Mouse (Mus musculus): ENCODE results near the gene Zfand4. TPM values are rescaled to one million over a fixed set of nuclear protein-coding genes. Genes with fewer than 3 reads are reported as not detected.
A peak's percentile ranks its signal among the peaks of the same experiment; 100 is the strongest.
"Not testable (repeated sequence)": the region's sequence is repeated elsewhere in the genome, so short reads cannot be mapped to it uniquely, and the experiment has no call there.

Zfand4 gene
- 12.7 and 12.9 TPM in 2 replicates for polyA plus RNA-seq (2014; fragmentation: Nextera tagmentation; extraction: Ambion mirVana)

DNA sequence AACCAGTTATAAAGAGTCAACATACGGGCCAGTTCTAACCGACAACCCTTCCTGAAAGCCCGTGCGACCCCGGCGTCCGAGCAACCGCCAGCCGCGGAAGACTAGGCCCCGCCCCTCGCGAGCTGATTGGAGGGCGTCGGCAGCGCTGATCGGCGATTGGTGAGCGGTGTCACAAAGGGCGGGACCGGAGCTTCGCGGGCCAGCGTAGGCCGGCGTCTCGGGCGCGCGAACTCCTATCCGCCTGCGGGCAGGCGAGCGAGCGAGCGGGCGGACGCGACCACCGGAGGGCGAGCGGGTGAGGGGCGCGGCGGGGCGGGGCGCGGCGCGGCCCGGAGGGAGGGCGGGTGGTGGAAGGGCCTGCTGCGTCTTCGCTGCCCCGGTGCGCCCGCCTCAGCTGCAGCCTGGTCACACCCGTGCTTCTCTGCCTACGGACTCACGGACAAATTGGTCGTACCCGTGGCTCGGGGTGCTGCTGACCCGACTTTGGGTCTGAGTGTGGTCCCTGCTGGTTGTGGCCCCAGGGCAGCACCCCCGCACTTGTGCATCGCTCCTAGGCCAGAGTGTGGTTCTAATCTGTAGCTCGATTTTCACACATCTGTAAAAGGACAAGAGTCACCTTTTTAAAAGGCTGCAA lies at the start of gene Zfand4:
Gene Zfand4, plus strand, starts transcription at position 205 of the 634 bp plus-strand sequence.
- WGBS = under 1% methylated on average over 58 of the region's 67 CpGs
- Histone ChIP-seq H3K4me3 (ENCODE audit: low read depth, low read length) (peak within 1 kb of the TSS; percentile 59), H3K4me1 (replicated peaks; ENCODE audit: control insufficient read depth, insufficient read depth, low read length) (0 out of 2 replicates have a peak, but pooled peaks cover 2% of the 10 kb centered on the region), H3K9me3 (ENCODE audit: control insufficient read depth, low read length) (no peaks in the 10 kb centered on the region), H3K4me2 (ENCODE audit: low read depth, low read length, severe bottlenecking) (peak within 1 kb of the TSS; percentile 67), H3K9ac (ENCODE audit: low read length) (peak within 1 kb of the TSS; percentile 73), H3K27me3 (ENCODE audit: control insufficient read depth, insufficient read depth, low read length) (no peaks in the 10 kb centered on the region), H3K36me3 (ENCODE audit: control insufficient read depth, insufficient read depth, low read length) (no peaks in the 10 kb centered on the region), H3K27ac (ENCODE audit: low read depth, low read length) (peak within 1 kb of the TSS; percentile 66)
- peak; percentile 97 for DNase-seq (ENCODE audit: low spot score)
- peak; percentile 95 for ATAC-seq (replicated peaks; ENCODE audit: low FRiP score)

DNA sequence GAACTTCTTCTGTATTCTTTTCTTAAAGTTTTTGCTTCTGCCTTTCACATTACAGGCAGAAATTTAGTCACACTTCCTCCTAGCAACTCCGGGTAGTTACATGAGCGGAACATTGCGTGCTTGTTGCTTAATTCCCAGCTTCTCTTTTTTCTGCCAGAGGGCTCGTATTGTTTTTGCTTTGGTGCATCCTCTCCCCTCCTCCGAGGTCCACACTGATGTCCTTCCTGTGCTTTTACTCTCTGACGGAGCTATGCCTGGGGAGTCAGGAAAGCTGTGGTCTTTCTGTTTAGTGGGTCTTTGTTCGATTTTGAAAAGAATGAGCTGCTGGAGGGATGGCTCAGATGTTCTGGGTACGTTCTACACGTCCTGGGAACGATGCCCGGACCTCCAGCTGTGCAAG lies 36.3 kb upstream of the Zfand4 start:
- Histone ChIP-seq H3K9ac (ENCODE audit: low read length) (no peak overlapping the region), H3K27ac (ENCODE audit: low read depth, low read length) (no peak overlapping the region), H3K9me3 (ENCODE audit: control insufficient read depth, low read length) (no peaks in the 10 kb centered on the region), H3K4me2 (ENCODE audit: low read depth, low read length, severe bottlenecking) (no peak overlapping the region), H3K27me3 (ENCODE audit: control insufficient read depth, insufficient read depth, low read length) (no peaks in the 10 kb centered on the region), H3K4me1 (replicated peaks; ENCODE audit: control insufficient read depth, insufficient read depth, low read length) (no peaks in the 10 kb centered on the region), H3K4me3 (ENCODE audit: low read depth, low read length) (no peak overlapping the region), H3K36me3 (ENCODE audit: control insufficient read depth, insufficient read depth, low read length) (no peaks in the 10 kb centered on the region; the same call in 1 of the 2 replicates)
- 77% methylated on average over 11 of the region's 11 CpGs for WGBS
- DNase-seq (ENCODE audit: low spot score) (no peak), ATAC-seq (replicated peaks; ENCODE audit: low FRiP score) (no peak)

DNA sequence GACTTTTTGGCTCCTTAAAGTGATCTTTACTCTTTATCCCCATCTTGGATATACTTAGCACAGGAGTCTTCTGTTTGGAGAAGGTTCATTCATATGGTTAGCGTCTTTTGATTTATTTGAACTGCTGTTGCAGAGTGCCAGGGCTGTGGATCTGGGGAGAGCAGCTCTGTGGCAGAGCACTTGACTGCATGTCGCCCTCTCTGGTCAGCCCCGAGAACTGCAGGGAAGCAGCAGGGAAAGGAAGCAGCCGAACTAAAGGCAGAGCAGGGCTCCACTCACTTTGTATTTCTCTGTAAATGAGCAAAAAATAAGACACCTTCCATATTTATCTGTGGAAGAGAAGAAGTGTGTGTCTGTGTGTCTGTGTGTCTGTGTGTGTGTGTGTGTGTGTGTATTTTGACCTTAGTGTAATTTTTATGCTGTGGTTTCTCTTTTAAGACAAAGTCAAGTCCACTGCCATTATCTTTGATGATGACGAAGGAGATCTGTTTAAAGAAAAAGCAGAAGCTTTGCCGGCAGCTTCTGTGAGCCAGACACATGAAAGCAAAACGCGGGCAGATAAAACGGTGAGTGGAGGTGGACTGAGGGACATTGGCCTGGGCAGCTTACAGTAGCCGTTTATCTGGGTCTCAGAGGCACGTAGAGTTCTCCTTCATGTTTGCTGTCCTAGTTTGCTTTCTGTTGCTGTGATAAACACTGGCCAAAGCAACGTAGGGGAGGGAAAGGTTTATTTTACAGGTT lies 35.1 kb upstream of the Zfand4 start:
- 65% methylated on average over 12 of the region's 12 CpGs for WGBS
- Histone ChIP-seq H3K4me2 (ENCODE audit: low read depth, low read length, severe bottlenecking) (no peak overlapping the region), H3K27ac (ENCODE audit: low read depth, low read length) (no peak overlapping the region), H3K9ac (ENCODE audit: low read length) (no peak overlapping the region), H3K36me3 (ENCODE audit: control insufficient read depth, insufficient read depth, low read length) (no peaks in the 10 kb centered on the region; the same call in 1 of the 2 replicates), H3K4me1 (replicated peaks; ENCODE audit: control insufficient read depth, insufficient read depth, low read length) (no peaks in the 10 kb centered on the region), H3K27me3 (ENCODE audit: control insufficient read depth, insufficient read depth, low read length) (no peaks in the 10 kb centered on the region), H3K9me3 (ENCODE audit: control insufficient read depth, low read length) (no peaks in the 10 kb centered on the region), H3K4me3 (ENCODE audit: low read depth, low read length) (no peak overlapping the region)
- peak; percentile 80 for DNase-seq (ENCODE audit: low spot score)
- 0 out of 2 replicates have a peak, but pooled peaks have one; percentile 49 for ATAC-seq (replicated peaks; ENCODE audit: low FRiP score)

DNA sequence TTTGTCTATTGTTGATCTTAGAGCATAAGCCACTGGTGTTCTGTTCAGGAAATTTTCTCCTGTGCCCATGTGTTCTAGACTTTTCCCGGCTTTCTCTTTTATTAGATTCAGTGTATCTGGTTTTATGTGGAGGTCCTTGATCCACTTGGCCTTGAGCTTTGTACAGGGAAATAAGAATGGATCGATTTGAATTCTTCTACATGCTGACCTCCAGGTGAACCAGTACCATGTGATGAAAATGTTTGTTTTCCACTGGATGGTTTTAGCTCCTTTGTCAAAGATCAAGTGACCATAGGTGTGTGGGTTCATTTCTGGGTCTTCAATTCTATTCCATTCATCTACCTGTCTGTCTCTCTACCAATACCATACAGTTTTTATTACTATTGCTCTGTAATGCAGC lies 29.2 kb upstream of the Zfand4 start:
- not testable (repeated sequence) for DNase-seq (ENCODE audit: low spot score); ATAC-seq (replicated peaks; ENCODE audit: low FRiP score); H3K9ac ChIP-seq (ENCODE audit: low read length); H3K36me3 ChIP-seq (ENCODE audit: control insufficient read depth, insufficient read depth, low read length); H3K4me3 ChIP-seq (ENCODE audit: low read depth, low read length); H3K4me2 ChIP-seq (ENCODE audit: low read depth, low read length, severe bottlenecking); H3K27ac ChIP-seq (ENCODE audit: low read depth, low read length); H3K4me1 ChIP-seq (replicated peaks; ENCODE audit: control insufficient read depth, insufficient read depth, low read length); H3K27me3 ChIP-seq (ENCODE audit: control insufficient read depth, insufficient read depth, low read length); H3K9me3 ChIP-seq (ENCODE audit: control insufficient read depth, low read length)
- WGBS = 89% methylated on average over 2 of the region's 2 CpGs

DNA sequence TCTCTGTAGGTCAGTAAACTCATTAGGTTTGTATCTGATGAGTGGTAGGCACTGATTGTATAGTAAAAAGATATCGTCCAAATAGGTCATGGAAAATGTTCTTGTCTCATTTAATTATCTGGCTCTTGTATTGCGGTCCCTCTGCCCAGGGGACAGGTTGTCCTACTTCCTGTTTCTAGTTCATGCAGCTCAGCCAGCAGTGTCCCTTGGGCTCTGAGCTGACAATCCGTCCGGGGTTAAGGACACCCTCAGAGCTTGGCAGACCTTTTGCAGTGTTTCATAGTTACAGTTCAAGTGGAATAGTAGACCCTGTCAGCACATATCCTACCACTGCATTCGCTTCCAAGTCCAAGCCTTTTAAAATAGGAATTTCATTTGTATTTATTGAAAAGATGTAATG lies 28.7 kb upstream of the Zfand4 start:
- no peak overlapping the region for H3K4me3 ChIP-seq (ENCODE audit: low read depth, low read length)
- H3K27me3 ChIP-seq (ENCODE audit: control insufficient read depth, insufficient read depth, low read length) = no peaks in the 10 kb centered on the region
- H3K36me3 ChIP-seq (ENCODE audit: control insufficient read depth, insufficient read depth, low read length) = no peaks in the 10 kb centered on the region; the same call in 1 of the 2 replicates
- ATAC-seq (replicated peaks; ENCODE audit: low FRiP score) = no peak
- DNase-seq (ENCODE audit: low spot score) = no peak
- H3K9ac ChIP-seq (ENCODE audit: low read length) = no peak overlapping the region
- no peak overlapping the region for H3K4me2 ChIP-seq (ENCODE audit: low read depth, low read length, severe bottlenecking)
- 94% methylated on average over 5 of the region's 5 CpGs for WGBS
- no peaks in the 10 kb centered on the region for H3K4me1 ChIP-seq (replicated peaks; ENCODE audit: control insufficient read depth, insufficient read depth, low read length)
- no peak overlapping the region for H3K27ac ChIP-seq (ENCODE audit: low read depth, low read length)
- no peaks in the 10 kb centered on the region for H3K9me3 ChIP-seq (ENCODE audit: control insufficient read depth, low read length)

DNA sequence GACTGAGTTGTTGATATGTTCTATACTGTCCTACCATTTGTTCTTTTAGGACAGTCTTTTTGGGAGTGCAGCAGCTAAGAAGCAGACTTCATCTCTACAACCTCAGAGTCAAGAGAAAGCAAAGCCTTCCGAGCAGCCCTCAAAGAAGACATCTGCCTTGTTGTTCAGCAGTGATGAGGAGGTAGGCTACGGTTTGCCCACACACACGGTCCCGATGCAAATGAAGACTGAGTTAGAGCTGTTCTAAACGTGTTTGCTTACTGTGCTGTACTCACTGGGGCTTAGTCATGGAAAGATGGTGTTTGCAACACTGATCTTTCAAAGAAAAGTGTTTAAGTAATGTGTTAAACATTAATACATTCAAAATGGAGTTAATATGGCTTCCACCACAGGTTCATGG lies 25.9 kb upstream of the Zfand4 start:
- Histone ChIP-seq H3K4me2 (ENCODE audit: low read depth, low read length, severe bottlenecking) (no peak overlapping the region), H3K4me1 (replicated peaks; ENCODE audit: control insufficient read depth, insufficient read depth, low read length) (no peaks in the 10 kb centered on the region), H3K27me3 (ENCODE audit: control insufficient read depth, insufficient read depth, low read length) (no peaks in the 10 kb centered on the region), H3K27ac (ENCODE audit: low read depth, low read length) (no peak overlapping the region), H3K9ac (ENCODE audit: low read length) (no peak overlapping the region), H3K9me3 (ENCODE audit: control insufficient read depth, low read length) (no peaks in the 10 kb centered on the region), H3K4me3 (ENCODE audit: low read depth, low read length) (no peak overlapping the region), H3K36me3 (ENCODE audit: control insufficient read depth, insufficient read depth, low read length) (no peaks in the 10 kb centered on the region; the same call in 1 of the 2 replicates)
- DNase-seq (ENCODE audit: low spot score) (no peak), ATAC-seq (replicated peaks; ENCODE audit: low FRiP score) (no peak)
- WGBS = 88% methylated on average over 5 of the region's 5 CpGs

DNA sequence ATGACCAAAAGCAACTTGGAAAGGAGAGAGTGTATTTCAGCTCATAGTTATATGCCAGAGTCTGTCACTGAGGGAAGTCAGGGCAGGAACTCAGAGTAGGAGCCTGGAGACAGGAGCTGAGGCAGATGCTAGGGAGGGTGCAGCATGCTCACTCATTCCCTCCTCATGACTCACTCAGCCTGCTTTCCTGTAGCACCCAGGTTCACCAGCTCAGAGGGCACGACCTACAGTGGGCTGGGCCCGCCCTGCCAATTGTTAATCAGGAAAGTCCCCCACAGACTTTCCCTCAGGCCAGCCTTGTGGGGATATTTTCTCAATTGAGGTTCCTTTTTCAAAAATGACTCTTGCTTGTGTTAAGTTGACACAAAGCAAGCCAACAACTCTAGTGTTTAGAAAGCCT lies 23.7 kb upstream of the Zfand4 start:
- Histone ChIP-seq H3K4me1 (replicated peaks; ENCODE audit: control insufficient read depth, insufficient read depth, low read length) (no peaks in the 10 kb centered on the region), H3K9me3 (ENCODE audit: control insufficient read depth, low read length) (no peaks in the 10 kb centered on the region), H3K27ac (ENCODE audit: low read depth, low read length) (no peak overlapping the region), H3K4me2 (ENCODE audit: low read depth, low read length, severe bottlenecking) (no peak overlapping the region), H3K27me3 (ENCODE audit: control insufficient read depth, insufficient read depth, low read length) (no peaks in the 10 kb centered on the region), H3K9ac (ENCODE audit: low read length) (no peak overlapping the region), H3K36me3 (ENCODE audit: control insufficient read depth, insufficient read depth, low read length) (no peaks in the 10 kb centered on the region; the same call in 1 of the 2 replicates), H3K4me3 (ENCODE audit: low read depth, low read length) (no peak overlapping the region)
- DNase-seq (ENCODE audit: low spot score) = no peak
- WGBS = 88% methylated on average over 2 of the region's 2 CpGs
- no peak for ATAC-seq (replicated peaks; ENCODE audit: low FRiP score)

DNA sequence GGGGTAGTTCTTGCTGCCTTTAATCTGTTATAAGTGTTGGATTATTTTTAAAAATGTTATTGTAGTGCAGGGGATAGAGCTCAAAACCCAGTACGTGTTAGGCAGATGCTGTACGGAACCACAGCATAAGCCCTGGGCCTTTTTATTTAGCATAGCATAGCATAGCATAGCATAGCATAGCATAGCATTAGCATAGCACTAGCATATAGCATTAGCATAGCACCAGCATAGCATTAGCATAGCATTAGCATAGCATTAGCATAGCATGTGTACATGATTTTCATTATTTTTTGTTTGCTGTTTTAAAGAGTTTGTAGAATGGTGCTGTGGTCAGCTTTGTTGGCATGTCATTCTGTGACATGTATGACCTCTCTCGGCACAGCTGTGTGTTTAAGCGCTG lies 4.4 kb upstream of the Zfand4 start:
- H3K27ac ChIP-seq (ENCODE audit: low read depth, low read length) = no peak overlapping the region
- no peak overlapping the region for H3K9ac ChIP-seq (ENCODE audit: low read length)
- no peak for ATAC-seq (replicated peaks; ENCODE audit: low FRiP score)
- H3K4me2 ChIP-seq (ENCODE audit: low read depth, low read length, severe bottlenecking) = no peak overlapping the region
- 91% methylated on average over 4 of the region's 4 CpGs for WGBS
- H3K9me3 ChIP-seq (ENCODE audit: control insufficient read depth, low read length) = no peaks in the 10 kb centered on the region
- no peaks in the 10 kb centered on the region for H3K27me3 ChIP-seq (ENCODE audit: control insufficient read depth, insufficient read depth, low read length)
- no peaks in the 10 kb centered on the region for H3K36me3 ChIP-seq (ENCODE audit: control insufficient read depth, insufficient read depth, low read length)
- no peak overlapping the region for H3K4me3 ChIP-seq (ENCODE audit: low read depth, low read length)
- no peaks in the 10 kb centered on the region for H3K4me1 ChIP-seq (replicated peaks; ENCODE audit: control insufficient read depth, insufficient read depth, low read length)
- DNase-seq (ENCODE audit: low spot score) = no peak
